Mouse (Mus musculus) MEL (cell line): ENCODE measurements at regions not wholly inside any gene's neighbourhood (a gene's known extent, or its start where the extent isn't known, plus 50 kb on each side); places are given as distances from the start of the nearest gene placed in this dataset.

Experiments used
- DNase-seq: peaks from one replicate; pipeline ENCODE4 v3.0.0; 2011; ENCODE audit warnings: low read depth, low spot score
- H3K27ac ChIP-seq: 2 replicates; pipeline ENCODE4 v1.5.1; 2012; ENCODE audit warnings: low read depth, mild to moderate bottlenecking, control low read depth, low read length, moderate library complexity; ENCODE audit not compliant: control insufficient read depth
- H3K27me3 ChIP-seq, 2 experiments: fragments of 150-350 bp in 1 of 2; sonication (generic) in 1 of 2; 2 replicates each; pipeline ENCODE4 v1.6.1; 2012; ENCODE audit warnings: low read length in 2 of 2, mild to moderate bottlenecking in 2 of 2, improper control_type of control experiment in 1 of 2, moderate library complexity in 1 of 2; ENCODE audit not compliant: insufficient read depth in 2 of 2, control insufficient read depth in 1 of 2
- H3K36me3 ChIP-seq, 2 experiments: 2 replicates each; pipeline ENCODE4 v1.6.1; 2012 to 2014; ENCODE audit warnings: low read length in 2 of 2, improper control_type of control experiment in 1 of 2, inconsistent platforms in 1 of 2, mild to moderate bottlenecking in 1 of 2; ENCODE audit not compliant: insufficient read depth in 2 of 2, control insufficient read depth in 1 of 2
- H3K4me1 ChIP-seq, 2 experiments: fragments of 150-350 bp in 1 of 2; sonication (generic) in 1 of 2; 2 replicates each; pipeline ENCODE4 v1.6.1; 2012; ENCODE audit warnings: low read length in 2 of 2, improper control_type of control experiment in 1 of 2, mild to moderate bottlenecking in 1 of 2; ENCODE audit not compliant: insufficient read depth in 2 of 2, control insufficient read depth in 1 of 2
- H3K4me3 ChIP-seq, 2 experiments: fragments of 150-350 bp in 1 of 2; sonication (generic) in 1 of 2; 2 replicates each; pipeline ENCODE4 v1.5.1; 2012; ENCODE audit warnings: low read depth in 2 of 2, low read length in 2 of 2, mild to moderate bottlenecking in 2 of 2, moderate library complexity in 2 of 2, control low read depth in 1 of 2, improper control_type of control experiment in 1 of 2; ENCODE audit not compliant: control insufficient read depth in 1 of 2, insufficient read depth in 1 of 2
- H3K79me2 ChIP-seq: 2 replicates; pipeline ENCODE4 v1.6.1; 2012; ENCODE audit warnings: mild to moderate bottlenecking, low read length, moderate library complexity; ENCODE audit not compliant: control insufficient read depth, poor library complexity, insufficient read depth
- H3K9ac ChIP-seq: 2 replicates; pipeline ENCODE4 v1.6.1; 2012; ENCODE audit warnings: low read depth, mild to moderate bottlenecking, control low read depth, low read length, moderate library complexity; ENCODE audit not compliant: control insufficient read depth, poor library complexity, severe bottlenecking
- H3K9me3 ChIP-seq: fragments of 150-350 bp; sonication (generic); replicated peaks from 2 replicates; pipeline ENCODE4 v1.6.1; 2012; ENCODE audit warnings: mild to moderate bottlenecking, low read length, improper control_type of control experiment, moderate library complexity; ENCODE audit not compliant: insufficient read depth
- CHD2 ChIP-seq: IDR thresholded peaks from 2 replicates; pipeline ENCODE4 v1.6.1; 2011; ENCODE audit warnings: low read length, improper control_type of control experiment
- GABPA ChIP-seq: IDR thresholded peaks from 2 replicates; pipeline ENCODE4 v1.6.1; 2012; ENCODE audit warnings: low read depth, mild to moderate bottlenecking, inconsistent platforms, low read length, improper control_type of control experiment, moderate library complexity
- HCFC1 ChIP-seq: IDR thresholded peaks from 2 replicates; pipeline ENCODE4 v1.6.1; 2012; ENCODE audit warnings: low read depth, mild to moderate bottlenecking, inconsistent platforms, low read length, improper control_type of control experiment, moderate library complexity
- POLR2A ChIP-seq, 2 experiments: IDR thresholded peaks; 2 replicates each; pipeline ENCODE4 v1.6.1; 2011 to 2012; ENCODE audit warnings: low read length in 2 of 2, mild to moderate bottlenecking in 2 of 2, control low read depth in 1 of 2, improper control_type of control experiment in 1 of 2, low read depth in 1 of 2, moderate library complexity in 1 of 2; ENCODE audit not compliant: control insufficient read depth in 1 of 2, insufficient read depth in 1 of 2, poor library complexity in 1 of 2
- TCF12 ChIP-seq: IDR thresholded peaks from 2 replicates; pipeline ENCODE4 v1.6.1; 2014; ENCODE audit warnings: low read depth, mild to moderate bottlenecking, inconsistent platforms, low read length, improper control_type of control experiment, moderate library complexity
- USF2 ChIP-seq, 2 experiments: IDR thresholded peaks; 2 replicates each; pipeline ENCODE4 v1.6.1; 2011 to 2012; ENCODE audit warnings: improper control_type of control experiment in 2 of 2, low read length in 2 of 2, borderline replicate concordance in 1 of 2, inconsistent platforms in 1 of 2, low read depth in 1 of 2, mild to moderate bottlenecking in 1 of 2; ENCODE audit not compliant: insufficient read depth in 1 of 2

DNA sequence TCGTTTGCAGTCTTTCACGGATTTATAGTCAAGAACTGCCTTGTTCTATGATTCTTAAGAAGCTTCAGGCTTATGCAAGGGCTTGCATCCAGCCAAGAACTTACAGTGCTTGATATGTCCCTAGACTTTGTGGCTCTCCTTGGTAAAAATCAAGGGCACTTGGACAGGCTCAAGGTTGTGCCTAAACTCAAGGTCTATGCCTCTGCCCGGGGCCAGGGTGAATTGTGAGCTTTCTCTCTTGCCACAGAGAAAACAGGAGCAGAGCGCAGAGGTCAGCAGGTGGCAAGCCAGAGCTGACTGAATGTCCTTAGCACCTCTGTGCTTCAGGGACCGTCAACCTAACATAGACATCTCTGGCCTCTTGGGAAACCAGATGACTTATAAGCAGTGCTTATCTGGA is 413.2 kb downstream of the Ate1 start:
- Histone ChIP-seq H3K79me2 (no peaks in the 10 kb centered on the region), H3K9me3 (no peaks in the 10 kb centered on the region), H3K27me3 (no peaks in the 10 kb centered on the region), H3K4me1 (no peaks in the 10 kb centered on the region), H3K27ac (no peak overlapping the region), H3K4me3 (no peak overlapping the region), H3K36me3 (no peaks in the 10 kb centered on the region), H3K9ac (no peak overlapping the region)
- TF ChIP-seq TCF12 = no peak
- no peak for TF ChIP-seq CHD2
- TF ChIP-seq POLR2A (IDR thresholded peaks at IDR 0.05; ENCODE audit: control insufficient read depth in 1 of 2, insufficient read depth in 1 of 2, low read depth in 1 of 2, low read length in 2 of 2, poor library complexity in 1 of 2) = no peak
- TF ChIP-seq HCFC1 = no peak
- no peak for TF ChIP-seq USF2 (IDR thresholded peaks at IDR 0.05; ENCODE audit: borderline replicate concordance in 1 of 2, insufficient read depth in 1 of 2, low read depth in 1 of 2, low read length in 2 of 2)
- no peak for DNase-seq

DNA sequence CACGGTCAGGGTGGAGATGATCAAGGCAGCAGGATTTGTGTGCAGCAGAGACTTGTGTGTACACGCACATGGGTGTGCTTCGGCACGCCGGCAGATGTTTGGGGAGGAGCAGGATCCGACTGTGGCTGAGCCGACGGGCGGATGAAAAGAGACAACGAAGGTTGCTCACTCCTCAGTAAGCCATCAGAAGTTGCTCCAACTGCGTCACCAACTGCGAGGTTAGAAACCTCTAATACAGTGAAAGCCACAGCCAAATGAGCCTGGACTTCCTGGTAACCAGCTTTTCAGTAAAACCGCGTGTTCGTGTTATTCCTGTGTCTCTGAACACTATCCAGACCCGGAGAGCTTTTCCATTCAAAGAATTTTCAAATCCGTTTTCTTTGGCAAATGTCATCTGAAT is 411.8 kb downstream of the Ate1 start:
- H3K36me3 ChIP-seq = no peaks in the 10 kb centered on the region
- H3K9me3 ChIP-seq = no peaks in the 10 kb centered on the region
- H3K9ac ChIP-seq = no peak overlapping the region
- no peaks in the 10 kb centered on the region for H3K27me3 ChIP-seq
- no peak overlapping the region for H3K27ac ChIP-seq
- TF ChIP-seq GABPA = no peak
- DNase-seq = no peak
- H3K79me2 ChIP-seq = no peaks in the 10 kb centered on the region
- no peak overlapping the region for H3K4me3 ChIP-seq
- no peaks in the 10 kb centered on the region for H3K4me1 ChIP-seq
